Mouse (Mus musculus) liver, embryonic 14.5 days (tissue): ENCODE measurements around the gene Polr2c. TPM values are rescaled to one million over a fixed set of nuclear protein-coding genes. Genes with fewer than 3 reads are reported as not detected.

Experiments used
- ATAC-seq: fragments of 200-750 bp; cut with Nextera tagmentation; 2 replicates; pipeline ENCODE4 v1.8.0; 2017; ENCODE audit warnings: moderate number of reproducible peaks, mild to moderate bottlenecking, moderate library complexity; ENCODE audit not compliant: insufficient read depth
- DNase-seq, 3 experiments: peaks; one replicate each; pipeline ENCODE4 v3.0.0-alpha.2; 2012 to 2013; ENCODE audit warnings: low read depth in 3 of 3, low spot score in 3 of 3
- H3K27ac ChIP-seq: fragments of 300-500 bp; sonication (generic); 2 replicates; pipeline ENCODE4 v1.5.1; 2014; ENCODE audit warnings: moderate library complexity, mild to moderate bottlenecking, control low read depth, inconsistent platforms
- H3K27me3 ChIP-seq: fragments of 300-500 bp; sonication (generic); 2 replicates; pipeline ENCODE4 v1.6.1; 2014; ENCODE audit warnings: mild to moderate bottlenecking, low read length, moderate library complexity; ENCODE audit not compliant: control insufficient read depth, insufficient read depth
- H3K36me3 ChIP-seq: fragments of 300-500 bp; sonication (generic); replicated peaks from 2 replicates; pipeline ENCODE4 v1.6.1; 2014; ENCODE audit warnings: low read depth; ENCODE audit not compliant: control insufficient read depth, insufficient read depth
- H3K4me1 ChIP-seq, 2 experiments: fragments of 200-500 bp in 1 of 2; fragments of 300-500 bp in 1 of 2; sonication (generic) in 1 of 2; replicated peaks; 2 replicates each; pipeline ENCODE4 v1.6.1; 2012 to 2014; ENCODE audit warnings: antibody characterized with exemption in 1 of 2, inconsistent platforms in 1 of 2, low read length in 1 of 2; ENCODE audit not compliant: control insufficient read depth in 2 of 2, insufficient read depth in 2 of 2
- H3K4me2 ChIP-seq: fragments of 300-500 bp; sonication (generic); 2 replicates; pipeline ENCODE4 v1.6.1; 2014; ENCODE audit warnings: low read depth, mild to moderate bottlenecking, control low read depth, moderate library complexity
- H3K4me3 ChIP-seq, 2 experiments: fragments of 200-500 bp in 1 of 2; fragments of 300-500 bp in 1 of 2; sonication (generic) in 1 of 2; 2 replicates each; pipeline ENCODE4 v1.5.1; 2012 to 2014; ENCODE audit warnings: low read depth in 2 of 2, low read length in 2 of 2, mild to moderate bottlenecking in 2 of 2, control low read depth in 1 of 2, inconsistent platforms in 1 of 2, moderate library complexity in 1 of 2; ENCODE audit not compliant: insufficient read depth in 1 of 2
- H3K9ac ChIP-seq: fragments of 300-500 bp; sonication (generic); replicated peaks from 2 replicates; pipeline ENCODE4 v1.6.1; 2014; ENCODE audit warnings: mild to moderate bottlenecking, control low read depth, moderate library complexity
- H3K9me3 ChIP-seq: fragments of 300-500 bp; sonication (generic); 2 replicates; pipeline ENCODE4 v1.6.1; 2016; ENCODE audit warnings: low read length, mixed read lengths; ENCODE audit not compliant: control insufficient read depth
- CTCF ChIP-seq: IDR thresholded peaks from 2 replicates; pipeline ENCODE4 v1.5.1; 2016; ENCODE audit warnings: antibody characterized with exemption, low read depth, control low read depth
- EP300 ChIP-seq: IDR thresholded peaks from 2 replicates; pipeline ENCODE4 v1.6.1; 2016; ENCODE audit warnings: antibody characterized with exemption, low read depth
- WGBS: fragments of 180-500 bp; shearing (Covaris S2); extraction: QIAGEN DNeasy Blood & Tissue Kit; methylation state at CpG from one replicate; pipeline ENCODE4 v1.1.7; 2014; ENCODE audit not compliant: insufficient replicate concordance; 5-methylcytosine and 5-hydroxymethylcytosine counted together
- polyA plus RNA-seq, 2 experiments: library from polyadenylated mRNA; depleted of rRNA in 1 of 2; stranded (reverse) in 1 of 2; unstranded in 1 of 2; fragments of >200 nt; fragmentation: Nextera tagmentation in 1 of 2; extraction: Ambion mirVana in 1 of 2; gene quantifications; 2 replicates each; pipeline versions ENCODE4 v1.2.1 to v1.2.3; 2012 to 2014

Polr2c gene
- polyA plus RNA-seq, 2 experiments, result 51.6 to 73.5 TPM

DNA sequence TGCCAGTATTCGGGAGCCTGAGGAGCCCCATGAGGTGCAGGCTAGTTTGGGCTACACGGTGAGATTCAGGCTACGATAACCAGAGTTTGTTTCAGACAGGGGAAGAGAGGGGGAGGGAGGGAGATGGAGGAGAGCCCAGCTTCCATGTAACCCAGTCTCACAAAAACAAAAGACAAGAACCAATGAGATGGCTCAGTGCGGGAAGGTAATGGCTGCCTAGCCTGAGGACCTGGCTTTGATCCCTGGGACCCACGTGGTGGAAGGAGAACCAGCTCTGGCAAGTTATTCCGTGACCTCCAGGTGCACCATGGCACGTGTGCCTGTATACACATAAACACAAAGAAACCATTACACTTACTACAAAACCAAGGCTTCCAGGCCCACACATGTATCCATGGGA is 36.7 kb upstream of the Polr2c start:
- peaks cover 36% of the 10 kb centered on the region for H3K36me3 ChIP-seq

DNA sequence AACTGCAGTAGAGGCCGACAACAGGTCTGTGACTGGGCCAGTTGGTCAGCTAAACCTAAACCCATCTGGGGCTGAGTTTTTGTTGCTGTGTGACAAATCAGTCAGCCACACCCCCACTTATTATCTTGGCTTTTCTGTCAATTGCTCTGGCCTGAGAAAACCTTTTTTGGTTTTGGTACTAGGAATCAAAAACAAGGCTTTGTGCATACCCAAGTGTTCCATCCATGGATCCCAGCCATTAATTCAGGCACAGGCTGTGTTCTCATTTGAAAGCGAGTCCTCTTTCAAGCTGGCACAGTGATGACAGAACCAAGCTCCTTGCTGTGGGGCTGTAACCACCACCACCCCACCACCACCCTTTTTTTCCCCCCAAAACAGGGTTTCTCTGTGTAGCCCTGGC is 35.9 kb upstream of the Polr2c start:
- Histone ChIP-seq H3K4me1 (peaks cover 0 to 7% of the 10 kb centered on the region in 2 experiments; a peak in 2 of 4 replicates), H3K4me3 (no peak overlapping the region), H3K9ac (no peak overlapping the region), H3K27ac (no peak overlapping the region), H3K36me3 (peaks cover 43% of the 10 kb centered on the region), H3K27me3 (no peaks in the 10 kb centered on the region), H3K4me2 (no peak overlapping the region), H3K9me3 (no peaks in the 10 kb centered on the region)
- 88% methylated on average over 2 of the region's 2 CpGs for WGBS
- no peak for ATAC-seq
- DNase-seq, result no peak
- no peak for TF ChIP-seq EP300
- no peak for TF ChIP-seq CTCF

More for the DNA sequence above, 36.7 kb upstream of the Polr2c start:
- TF ChIP-seq EP300 (no peak), CTCF (no peak)
- DNase-seq, result no peak
- Histone ChIP-seq H3K4me3 (no peak overlapping the region), H3K27ac (no peak overlapping the region), H3K27me3 (no peaks in the 10 kb centered on the region), H3K4me2 (no peak overlapping the region), H3K9me3 (no peaks in the 10 kb centered on the region), H3K9ac (no peak overlapping the region), H3K4me1 (peaks cover 0 to 7% of the 10 kb centered on the region in 2 experiments; a peak in 2 of 4 replicates)
- 82% methylated on average over 7 of the region's 7 CpGs for WGBS
- ATAC-seq, result no peak

DNA sequence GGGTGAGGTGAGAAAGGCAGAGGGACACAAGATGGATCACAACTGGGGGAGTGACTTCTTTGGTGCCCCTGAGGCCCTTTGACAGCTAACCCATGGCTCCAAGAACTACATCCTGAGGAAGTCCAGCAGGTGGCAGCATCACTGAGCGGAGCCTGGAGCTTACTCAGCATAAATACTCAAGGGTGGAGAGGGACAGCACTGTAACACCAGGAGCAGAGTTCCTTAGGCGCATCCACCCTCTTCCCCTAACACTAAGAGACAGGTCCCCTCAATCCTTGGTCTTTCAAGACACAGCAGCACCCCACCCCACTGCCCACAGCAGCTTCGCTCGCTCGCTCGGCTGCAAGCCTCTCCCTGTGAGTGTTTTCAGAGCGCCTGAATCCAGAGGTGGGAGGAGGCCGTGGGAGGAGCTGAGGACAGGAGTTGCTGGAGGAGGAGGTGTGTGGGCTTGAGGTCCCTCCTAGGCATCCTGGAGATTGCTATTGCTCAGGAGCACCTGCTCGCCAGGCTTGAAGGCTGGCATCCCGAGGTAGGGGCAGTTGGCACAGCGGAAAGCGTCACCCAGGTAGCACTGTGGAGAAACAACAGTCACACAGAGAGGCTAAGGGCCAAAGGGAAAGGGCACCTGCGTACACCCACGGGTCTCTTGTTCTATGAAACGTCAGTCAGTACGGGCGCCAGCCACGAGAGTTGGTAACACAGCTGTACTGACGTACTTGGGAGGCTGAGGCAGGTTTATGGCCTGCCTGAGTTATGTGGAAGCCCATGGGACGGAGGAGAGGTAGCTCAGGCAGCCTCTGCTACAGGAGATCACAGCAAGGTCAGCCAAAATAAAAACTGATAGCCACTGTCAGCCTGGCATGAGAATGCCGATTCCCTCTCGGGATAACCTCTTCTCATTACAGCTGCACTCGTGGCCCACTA is 34.4 kb upstream of the Polr2c start:
- H3K4me3 ChIP-seq, result no peak overlapping the region
- WGBS, result 84% methylated on average over 23 of the region's 23 CpGs
- TF ChIP-seq EP300 (no peak), CTCF (peak; percentile 92)
- H3K4me2 ChIP-seq, result no peak overlapping the region
- no peaks in the 10 kb centered on the region for H3K9me3 ChIP-seq
- peak; percentile 64; the same call in 1 of the 2 replicates for ATAC-seq
- H3K36me3 ChIP-seq, result peaks cover 51% of the 10 kb centered on the region
- H3K27me3 ChIP-seq, result no peaks in the 10 kb centered on the region
- H3K27ac ChIP-seq, result no peak overlapping the region
- DNase-seq, result no peak
- H3K4me1 ChIP-seq, result peaks cover 0 to 7% of the 10 kb centered on the region in 2 experiments; a peak in 2 of 4 replicates
- H3K9ac ChIP-seq, result no peak overlapping the region

DNA sequence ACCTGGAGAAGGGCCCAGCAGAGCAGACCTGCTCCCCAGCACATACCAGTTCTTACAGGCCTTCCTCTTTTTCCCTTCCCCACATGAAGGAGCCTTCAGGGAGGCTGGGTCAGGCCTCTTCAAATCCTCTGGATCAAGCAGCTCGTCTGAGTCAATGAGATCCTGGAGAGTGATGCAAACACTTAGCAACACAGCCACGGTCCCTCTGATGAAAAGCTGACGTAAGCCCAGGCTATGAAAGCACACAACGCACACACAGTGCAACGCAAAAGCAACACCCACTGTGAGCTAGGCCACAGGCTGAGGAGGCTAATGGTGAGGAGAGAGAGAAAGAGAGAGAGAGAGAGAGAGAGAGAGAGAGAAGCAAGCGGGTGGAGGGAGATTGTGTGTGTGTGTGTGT is 32.1 kb upstream of the Polr2c start:
- H3K4me2 ChIP-seq, result no peak overlapping the region
- ATAC-seq (no peak), DNase-seq (no peak)
- H3K4me3 ChIP-seq, result no peak overlapping the region
- H3K27ac ChIP-seq, result no peak overlapping the region
- no peaks in the 10 kb centered on the region for H3K9me3 ChIP-seq
- H3K9ac ChIP-seq, result no peak overlapping the region
- H3K36me3 ChIP-seq, result peaks cover 69% of the 10 kb centered on the region
- peaks cover 0 to 3% of the 10 kb centered on the region in 2 experiments; a peak in 2 of 4 replicates for H3K4me1 ChIP-seq
- TF ChIP-seq EP300 (no peak), CTCF (no peak)
- 86% methylated on average over 6 of the region's 6 CpGs for WGBS
- no peaks in the 10 kb centered on the region for H3K27me3 ChIP-seq

DNA sequence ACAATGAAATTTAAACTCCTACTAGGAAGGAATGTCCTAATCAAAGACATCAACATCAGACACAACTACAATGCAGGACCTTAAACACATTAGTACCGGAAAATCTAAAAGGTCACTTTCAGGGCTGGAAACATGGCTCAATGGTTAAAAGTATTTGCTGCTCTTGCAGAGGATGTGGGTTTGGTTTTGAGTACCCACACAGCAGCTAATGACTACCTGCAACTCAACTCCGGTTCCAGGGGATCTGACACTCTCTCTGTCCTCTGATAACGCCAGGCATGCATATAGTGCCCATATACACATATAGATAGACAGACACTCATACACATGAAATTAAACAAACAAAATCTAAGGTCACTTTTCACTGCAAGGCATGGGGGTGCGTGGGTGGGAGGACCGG is 31.0 kb upstream of the Polr2c start:
- H3K9ac ChIP-seq, result no peak overlapping the region
- no peak overlapping the region for H3K27ac ChIP-seq
- no peaks in the 10 kb centered on the region for H3K27me3 ChIP-seq
- H3K4me3 ChIP-seq, result no peak overlapping the region
- no peak for TF ChIP-seq EP300
- TF ChIP-seq CTCF, result no peak
- 91% methylated on average over 5 of the region's 5 CpGs for WGBS
- no peaks in the 10 kb centered on the region for H3K9me3 ChIP-seq
- H3K36me3 ChIP-seq, result peaks cover 75% of the 10 kb centered on the region
- H3K4me1 ChIP-seq, result no peaks in the 10 kb centered on the region
- DNase-seq (no peak), ATAC-seq (no peak)
- no peak overlapping the region for H3K4me2 ChIP-seq
